ENCODE assay signal across 11 mouse cellular contexts in the genomic region with DNA sequence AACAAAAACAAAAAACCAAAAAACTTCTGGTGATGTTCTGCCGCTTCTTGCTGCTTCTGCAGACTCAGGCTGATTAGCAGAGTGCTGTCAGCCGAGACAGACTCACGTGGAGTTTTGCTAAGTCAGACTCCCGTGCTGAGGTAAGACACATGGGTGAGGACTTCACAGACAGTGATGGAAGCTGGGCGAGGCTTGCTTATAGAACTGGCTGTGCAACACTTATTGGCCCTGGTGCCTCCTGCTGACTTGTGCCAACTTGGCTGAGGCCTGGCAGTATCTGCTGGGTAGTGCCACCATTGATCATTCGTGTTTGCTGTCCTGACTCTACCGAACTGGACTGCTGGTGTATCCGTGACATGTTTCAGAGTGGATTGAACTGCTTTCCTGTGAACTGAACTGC.
"Had no signal": no experiment of that assay in that cellular context is flagged by ENCODE, and none has a peak within 500 bp of the region (broad histone marks: within the 10 kb centered on the region; RNA-seq: fewer than 3 reads in every experiment).

No protein-coding gene starts in this region.

- H3K4me3 ChIP-seq: left cerebral cortex, adult 2 months; myocyte had no signal

- DNase-seq: kidney, postnatal 14 days; liver, embryonic 13.5 days; lung, adult 18-20 months; right cerebral cortex, adult 18-20 months; right cerebral cortex, postnatal 25 days; thymus, postnatal 4 days had no signal

- ATAC-seq: midbrain, embryonic 13.5 days had no signal

- H3K9me3 ChIP-seq: limb, embryonic 15.5 days; liver, embryonic 13.5 days; midbrain, embryonic 13.5 days; neural tube, embryonic 15.5 days had no signal

- H3K36me3 ChIP-seq: limb, embryonic 15.5 days; liver, embryonic 13.5 days; midbrain, embryonic 13.5 days; neural tube, embryonic 15.5 days had no signal

- H3K9ac ChIP-seq: limb, embryonic 15.5 days; liver, embryonic 13.5 days; midbrain, embryonic 13.5 days; neural tube, embryonic 15.5 days had no signal

- H3K4me1 ChIP-seq: limb, embryonic 15.5 days; liver, embryonic 13.5 days had no signal

- H3K27ac ChIP-seq: left cerebral cortex, adult 2 months; limb, embryonic 15.5 days; liver, embryonic 13.5 days; midbrain, embryonic 13.5 days; neural tube, embryonic 15.5 days had no signal
